Mouse (Mus musculus): Measurements from ENCODE around the gene Fancf.

Gene Fancf

GRCm38 (mm10) chr7:51862097-51862492 lies at the start of gene Fancf:
Fancf (minus strand) TSS chr7:51862267.
- DNase-seq = peak; percentile 99

- DNase-seq = no peak
Observed at GRCm38 (mm10) chr7:51899066-51899465, 37.0 kb upstream of the Fancf start.

GRCm38 (mm10) chr7:51894939-51895338 lies 32.9 kb upstream of the Fancf start:
- DNase-seq = no peak

DNA sequence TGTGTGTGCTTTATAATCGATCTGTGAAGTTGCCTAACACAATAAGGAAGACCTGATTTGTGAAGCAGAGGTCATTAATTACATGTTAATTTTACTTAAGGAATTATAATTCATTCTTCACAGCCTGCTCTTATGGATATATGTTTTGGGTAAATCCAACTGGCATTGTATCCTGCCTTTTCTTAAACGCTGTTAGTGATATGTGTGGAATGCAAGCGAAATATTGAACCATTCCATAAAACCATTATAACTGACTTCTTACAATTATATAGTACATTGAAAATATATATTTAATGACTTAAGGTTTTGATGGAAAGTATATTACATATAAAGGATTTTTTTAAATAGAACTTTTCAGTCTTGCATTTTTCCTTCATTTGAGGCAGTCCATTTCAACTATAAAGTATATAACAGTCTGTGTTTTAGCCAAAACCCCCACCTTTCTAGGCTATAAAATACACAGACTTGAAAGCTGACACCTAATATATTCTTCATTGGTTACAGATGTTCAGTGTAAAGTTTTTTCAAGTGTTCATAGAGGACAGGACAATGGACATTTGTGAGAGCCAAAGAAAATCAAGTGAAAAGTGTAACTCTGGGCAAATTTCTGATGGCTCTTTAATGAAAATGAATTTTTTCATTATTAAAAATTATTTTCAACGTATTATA lies 32.2 kb upstream of the Fancf start:
- no peak for DNase-seq

- no peak for DNase-seq
Observed at GRCm38 (mm10) chr7:51893008-51893407, 30.9 kb upstream of the Fancf start.

DNA sequence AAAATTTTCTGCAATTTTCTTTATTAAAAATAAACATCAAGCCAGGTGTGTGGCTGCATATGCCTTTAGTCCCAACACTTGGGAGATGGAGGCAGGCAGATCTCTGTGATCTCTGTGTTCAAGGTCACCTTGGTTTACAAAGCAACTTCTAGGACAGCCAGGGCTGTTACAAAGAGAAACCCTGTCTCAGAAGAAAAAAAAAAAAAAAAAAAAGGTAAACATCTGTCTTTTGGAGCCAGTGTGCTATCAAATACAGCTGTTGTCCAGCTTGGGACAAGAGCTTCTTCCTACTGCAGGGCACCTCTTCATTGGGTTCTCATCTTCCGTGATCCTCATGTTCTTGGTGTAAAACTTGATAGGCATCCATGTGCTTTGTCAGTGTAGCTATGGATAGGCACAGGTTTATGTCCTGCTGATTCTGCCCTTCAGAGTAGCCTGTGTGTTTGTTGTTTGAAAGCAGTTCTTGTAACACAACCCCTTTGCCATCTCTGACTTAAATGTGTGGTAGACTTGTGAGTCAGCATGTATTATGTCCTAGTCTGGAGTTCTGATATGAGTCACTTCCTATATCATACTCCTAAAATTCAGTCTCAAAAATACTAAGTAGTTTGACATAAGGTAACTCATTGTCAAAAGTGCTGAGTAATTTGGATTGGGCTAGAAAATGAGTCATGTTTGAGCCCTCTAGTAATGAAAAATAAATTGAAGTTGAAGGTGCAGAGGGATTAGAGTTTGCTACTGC lies 30.3 kb upstream of the Fancf start:
- no peak for DNase-seq

- no peak for DNase-seq
Observed at GRCm38 (mm10) chr7:51889601-51890000, 27.5 kb upstream of the Fancf start.

- DNase-seq = no peak
Observed at GRCm38 (mm10) chr7:51887678-51888567, 25.9 kb upstream of the Fancf start.

GRCm38 (mm10) chr7:51885345-51885744 lies 23.3 kb upstream of the Fancf start:
- no peak for DNase-seq

DNA sequence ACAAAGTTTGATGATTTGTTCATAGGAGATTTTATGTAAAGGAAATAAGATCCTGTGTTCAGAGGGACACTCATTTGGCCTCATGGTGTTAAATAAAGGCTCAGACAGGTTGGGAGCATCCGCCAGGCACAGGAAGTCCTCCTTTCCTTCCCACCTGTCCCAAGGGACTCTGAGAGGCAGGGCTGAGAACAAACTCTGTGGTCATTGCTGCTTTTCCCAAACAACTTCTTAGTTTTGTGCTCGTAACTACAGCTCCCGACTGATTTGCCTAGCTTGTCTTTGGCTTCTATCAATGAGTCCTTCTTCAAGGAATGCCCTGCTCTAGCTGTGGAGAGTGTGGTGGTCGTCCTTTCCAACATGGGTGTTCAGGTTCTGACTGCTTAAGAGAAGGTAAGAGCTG lies 18.1 kb upstream of the Fancf start:
- DNase-seq = no peak

- DNase-seq = peak; percentile 50 to 54
Observed at GRCm38 (mm10) chr7:51879136-51879723, 17.2 kb upstream of the Fancf start.

GRCm38 (mm10) chr7:51878730-51879129 lies 16.7 kb upstream of the Fancf start:
- DNase-seq = no peak

DNA sequence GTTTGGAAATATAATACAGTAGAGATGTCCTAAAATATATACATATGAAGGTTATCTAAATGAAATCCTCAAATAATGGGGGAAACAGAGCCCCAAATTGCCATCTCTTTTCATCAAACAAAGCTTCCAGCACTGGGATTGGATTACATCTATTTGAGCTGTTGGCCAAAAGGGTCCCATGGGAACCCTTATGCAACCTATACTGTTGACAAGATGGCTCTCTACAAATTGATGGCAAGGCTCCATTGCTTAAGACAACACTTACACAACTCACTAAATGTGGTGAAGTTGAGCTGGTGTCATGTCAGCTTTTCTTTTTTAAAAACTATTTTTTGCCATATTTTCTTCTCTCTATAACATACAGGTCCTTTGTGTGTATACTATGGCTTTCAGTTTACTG lies 14.2 kb upstream of the Fancf start:
- DNase-seq = no peak

DNA sequence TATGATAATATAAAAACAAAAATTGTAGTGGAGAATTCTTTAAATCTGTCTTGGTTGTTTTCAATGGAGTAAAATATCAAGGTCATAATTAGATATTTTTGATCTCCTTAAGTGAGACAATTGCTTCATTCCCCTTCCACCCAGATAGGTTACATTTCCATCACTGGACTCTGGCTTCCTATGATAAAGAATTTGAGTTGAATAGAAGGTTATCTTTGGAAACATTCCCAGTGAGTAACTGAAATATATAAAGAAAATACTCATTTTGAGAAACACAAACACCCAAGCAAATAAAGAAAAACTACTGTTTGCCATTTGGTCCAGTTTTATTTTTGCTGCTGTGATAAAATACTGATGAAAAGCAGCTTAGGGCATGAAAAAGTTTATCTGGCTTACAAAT lies 10.5 kb upstream of the Fancf start:
- no peak for DNase-seq

DNA sequence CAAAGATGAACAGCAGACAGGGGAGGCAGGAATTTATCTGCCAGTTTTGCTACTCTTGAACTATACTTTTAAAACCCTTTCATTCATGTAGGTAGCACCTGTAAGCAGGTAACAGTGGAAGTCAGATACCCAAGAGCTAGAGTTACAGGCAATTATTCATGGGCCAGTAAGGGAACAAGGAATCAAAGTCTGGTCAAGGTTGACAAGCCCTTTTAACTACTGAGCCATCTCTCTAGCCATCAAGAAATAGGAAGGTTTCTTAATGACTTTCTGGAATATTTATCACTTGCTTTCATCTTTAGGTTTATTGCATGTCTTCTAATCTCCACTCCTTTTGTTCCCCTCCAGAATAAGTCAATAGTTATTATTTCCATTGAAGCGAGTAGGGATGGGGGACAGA lies 10.0 kb upstream of the Fancf start:
- DNase-seq = no peak

- DNase-seq = no peak
Observed at GRCm38 (mm10) chr7:51867983-51868382, 5.9 kb upstream of the Fancf start.

- no peak for DNase-seq
Observed at GRCm38 (mm10) chr7:51865336-51865735, 3.3 kb upstream of the Fancf start.

DNA sequence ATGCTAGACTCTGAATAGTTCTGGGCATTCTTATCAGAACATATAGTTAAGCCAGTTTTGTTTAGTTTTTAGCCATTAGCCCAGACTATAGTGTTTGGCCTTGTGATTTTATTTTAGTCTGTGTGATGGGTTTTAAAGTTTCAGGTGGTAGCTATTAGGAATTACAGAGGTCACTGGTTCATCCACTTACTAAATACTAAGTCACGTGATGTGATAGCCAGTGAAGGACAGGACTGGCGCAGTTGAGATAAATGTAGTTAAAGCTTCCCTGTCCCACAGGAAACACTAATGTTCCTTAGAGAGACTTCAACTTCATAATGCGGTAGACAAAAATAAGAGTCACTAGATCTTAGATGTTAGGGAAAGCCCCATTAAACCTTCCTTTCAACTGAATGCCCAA lies 775 bp upstream of the Fancf start:
- DNase-seq = no peak

DNA sequence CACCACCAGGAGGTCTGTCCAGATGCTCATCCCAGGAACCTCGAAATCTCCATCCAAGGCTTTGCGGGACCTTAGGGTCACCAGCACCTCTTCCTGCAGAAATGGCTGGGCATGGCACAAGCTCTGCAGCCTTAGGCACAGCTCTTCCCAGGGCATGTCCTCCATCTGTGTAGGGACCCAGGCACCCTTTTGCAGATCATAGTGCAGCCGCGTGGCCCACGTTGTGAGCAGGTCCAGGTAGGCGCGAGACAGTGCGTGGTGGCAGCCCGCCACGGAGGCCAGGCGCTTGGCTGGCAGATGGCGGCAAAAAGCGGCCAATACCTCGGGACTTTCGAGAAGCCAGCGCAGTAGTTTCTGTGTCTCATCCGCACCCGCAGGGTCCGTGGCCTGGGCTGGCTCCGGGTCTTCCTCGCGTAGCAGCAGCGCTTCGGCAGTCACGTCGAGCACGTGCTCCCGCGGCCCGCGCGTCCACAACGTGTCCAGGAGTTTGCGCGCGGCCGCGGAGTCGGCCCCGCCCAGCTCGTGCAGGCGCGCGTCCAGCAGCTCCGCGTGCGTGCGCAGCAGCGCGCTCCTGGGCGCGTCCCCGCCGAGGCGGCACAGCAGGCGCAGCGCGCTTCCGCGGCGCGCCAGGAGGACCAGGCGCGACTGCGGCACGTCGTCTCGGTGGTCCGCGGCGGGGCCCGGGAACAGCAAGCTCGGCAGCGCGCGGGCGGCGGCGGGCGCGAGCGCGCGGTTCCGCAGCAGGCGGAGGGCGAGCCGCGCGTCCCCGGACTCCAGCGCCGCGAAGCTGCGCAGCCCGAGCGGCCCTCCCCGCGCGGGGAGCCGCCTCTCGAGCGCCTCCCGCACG lies 594 bp downstream of the Fancf start, which contains the start of gene Gas2:
Gas2 (plus strand) TSS at position 766 of the 847 bp plus-strand sequence.
- DNase-seq = peak; percentile 95

DNA sequence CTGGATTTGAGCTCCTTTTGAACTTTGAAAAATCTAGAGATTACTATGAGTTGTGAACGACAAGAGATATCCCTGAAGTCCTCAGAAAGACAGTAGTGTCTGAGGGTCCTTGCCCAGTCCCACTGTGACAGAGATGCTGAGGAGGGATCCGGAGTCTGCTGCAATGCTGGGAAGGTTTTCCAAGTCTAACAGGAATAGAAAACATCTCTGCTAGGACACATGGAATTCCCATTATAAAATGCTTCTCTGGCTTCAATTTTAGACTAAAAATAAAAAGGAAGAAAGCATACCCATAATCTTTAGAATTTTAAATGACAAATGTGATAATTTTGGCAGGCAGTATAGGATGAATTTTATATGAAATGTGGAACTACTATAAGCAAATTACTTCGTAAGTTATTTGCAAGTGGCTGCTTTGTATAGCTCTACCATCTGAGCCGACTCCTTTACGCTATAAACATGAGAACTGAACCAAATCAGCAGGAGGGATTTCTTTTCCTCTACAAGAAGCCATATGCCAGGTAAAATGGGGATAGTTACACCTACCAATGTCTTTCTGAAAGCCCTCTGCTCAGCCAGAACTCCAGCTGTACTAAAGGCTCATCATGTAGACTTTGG lies 10.1 kb downstream of the Fancf start:
- DNase-seq = no peak

GRCm38 (mm10) chr7:51850877-51851276 lies 11.2 kb downstream of the Fancf start:
- no peak for DNase-seq

GRCm38 (mm10) chr7:51840515-51840914 lies 21.6 kb downstream of the Fancf start:
- DNase-seq = peak; percentile 43 to 55
